Mouse (Mus musculus): ENCODE results near the gene Hmga2.

Hmga2 gene

GRCm38 (mm10) chr10:120473218-120473617 is 3.1 kb downstream of the Hmga2 start:
- DNase-seq (ENCODE audit: low spot score): no peak

- DNase-seq (ENCODE audit: low spot score): no peak
Observed at GRCm38 (mm10) chr10:120472606-120473005, 3.7 kb downstream of the Hmga2 start.

GRCm38 (mm10) chr10:120465121-120465520 is 11.1 kb downstream of the Hmga2 start:
- DNase-seq (ENCODE audit: low spot score): no peak

- DNase-seq (ENCODE audit: low spot score): no peak
Observed at GRCm38 (mm10) chr10:120461769-120462168, 14.5 kb downstream of the Hmga2 start.

GRCm38 (mm10) chr10:120461301-120461700 is 15.0 kb downstream of the Hmga2 start:
- no peak for DNase-seq (ENCODE audit: low spot score)

- no peak for DNase-seq (ENCODE audit: low spot score)
Observed at GRCm38 (mm10) chr10:120458866-120459265, 17.4 kb downstream of the Hmga2 start.

GRCm38 (mm10) chr10:120449661-120450284 is 26.5 kb downstream of the Hmga2 start:
- no peak for DNase-seq (ENCODE audit: low spot score)

- no peak for DNase-seq (ENCODE audit: low spot score)
Observed at GRCm38 (mm10) chr10:120446799-120447198, 29.5 kb downstream of the Hmga2 start.

GRCm38 (mm10) chr10:120446206-120446605 is 30.1 kb downstream of the Hmga2 start:
- DNase-seq (ENCODE audit: low spot score): no peak

GRCm38 (mm10) chr10:120444463-120445070 is 31.7 kb downstream of the Hmga2 start:
- DNase-seq (ENCODE audit: low spot score): no peak

- DNase-seq (ENCODE audit: low spot score): no peak
Observed at GRCm38 (mm10) chr10:120443757-120444311, 32.4 kb downstream of the Hmga2 start.

GRCm38 (mm10) chr10:120441254-120441653 is 35.0 kb downstream of the Hmga2 start:
- DNase-seq (ENCODE audit: low spot score): no peak

GRCm38 (mm10) chr10:120434433-120434832 is 41.8 kb downstream of the Hmga2 start:
- DNase-seq (ENCODE audit: low spot score): no peak

- no peak for DNase-seq (ENCODE audit: low spot score)
Observed at GRCm38 (mm10) chr10:120433463-120433815, 42.8 kb downstream of the Hmga2 start.

GRCm38 (mm10) chr10:120432731-120433462 is 43.4 kb downstream of the Hmga2 start:
- no peak for DNase-seq (ENCODE audit: low spot score)

GRCm38 (mm10) chr10:120432081-120432480 is 44.2 kb downstream of the Hmga2 start:
- no peak for DNase-seq (ENCODE audit: low spot score)

- no peak for DNase-seq (ENCODE audit: low spot score)
Observed at GRCm38 (mm10) chr10:120431435-120431834, 44.8 kb downstream of the Hmga2 start.

- DNase-seq (ENCODE audit: low spot score): no peak
Observed at GRCm38 (mm10) chr10:120430422-120430821, 45.8 kb downstream of the Hmga2 start.

GRCm38 (mm10) chr10:120429758-120430259 is 46.5 kb downstream of the Hmga2 start:
- DNase-seq (ENCODE audit: low spot score): no peak

GRCm38 (mm10) chr10:120429199-120429551 is 47.1 kb downstream of the Hmga2 start:
- DNase-seq (ENCODE audit: low spot score): no peak

GRCm38 (mm10) chr10:120428430-120429198 is 47.7 kb downstream of the Hmga2 start:
- no peak for DNase-seq (ENCODE audit: low spot score)

- no peak for DNase-seq (ENCODE audit: low spot score)
Observed at GRCm38 (mm10) chr10:120426086-120426610, 50.1 kb downstream of the Hmga2 start.

Data from ovary, postnatal 10 days (tissue).